Mouse (Mus musculus): ENCODE measurements around the gene Ube2m.
A peak's percentile ranks its signal among the peaks of the same experiment; 100 is the strongest.

Ube2m gene

GRCm38 (mm10) chr7:13034148-13034977 lies 3.7 kb downstream of the Ube2m start, which contains the start of gene Chmp2a:
Chmp2a (minus strand) TSS chr7:13034807.
- DNase-seq (ENCODE audit: low read depth, low spot score): no peak

- no peak for DNase-seq (ENCODE audit: low read depth, low spot score)
Measured at GRCm38 (mm10) chr7:13033451-13034147, 4.5 kb downstream of the Ube2m start.

DNA sequence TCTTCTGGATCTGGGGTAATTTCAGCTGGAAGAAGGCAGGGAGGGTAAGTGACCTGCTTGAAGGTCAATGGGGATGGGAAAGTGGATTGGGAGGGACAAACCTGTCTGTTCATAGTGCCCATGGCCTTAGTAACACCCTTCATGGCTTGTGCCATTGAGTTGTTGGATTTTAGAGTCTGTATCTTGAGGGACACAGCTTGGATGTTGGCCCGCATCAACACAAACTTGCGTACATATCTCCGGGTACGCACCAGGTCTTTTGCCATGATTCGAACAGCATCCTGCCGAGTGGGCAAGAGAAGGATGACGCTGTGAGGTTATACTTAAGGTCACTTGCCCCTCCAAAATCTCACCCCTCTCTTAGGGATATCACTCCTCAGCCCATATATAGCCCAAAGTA lies 5.5 kb downstream of the Ube2m start:
- DNase-seq (ENCODE audit: low read depth, low spot score): no peak

GRCm38 (mm10) chr7:13031983-13032382 lies 6.1 kb downstream of the Ube2m start:
- no peak for DNase-seq (ENCODE audit: low read depth, low spot score)

GRCm38 (mm10) chr7:13031069-13031468 lies 7.0 kb downstream of the Ube2m start:
- DNase-seq (ENCODE audit: low read depth, low spot score): no peak

GRCm38 (mm10) chr7:13028986-13029385 lies 9.1 kb downstream of the Ube2m start:
- no peak for DNase-seq (ENCODE audit: low read depth, low spot score)

DNA sequence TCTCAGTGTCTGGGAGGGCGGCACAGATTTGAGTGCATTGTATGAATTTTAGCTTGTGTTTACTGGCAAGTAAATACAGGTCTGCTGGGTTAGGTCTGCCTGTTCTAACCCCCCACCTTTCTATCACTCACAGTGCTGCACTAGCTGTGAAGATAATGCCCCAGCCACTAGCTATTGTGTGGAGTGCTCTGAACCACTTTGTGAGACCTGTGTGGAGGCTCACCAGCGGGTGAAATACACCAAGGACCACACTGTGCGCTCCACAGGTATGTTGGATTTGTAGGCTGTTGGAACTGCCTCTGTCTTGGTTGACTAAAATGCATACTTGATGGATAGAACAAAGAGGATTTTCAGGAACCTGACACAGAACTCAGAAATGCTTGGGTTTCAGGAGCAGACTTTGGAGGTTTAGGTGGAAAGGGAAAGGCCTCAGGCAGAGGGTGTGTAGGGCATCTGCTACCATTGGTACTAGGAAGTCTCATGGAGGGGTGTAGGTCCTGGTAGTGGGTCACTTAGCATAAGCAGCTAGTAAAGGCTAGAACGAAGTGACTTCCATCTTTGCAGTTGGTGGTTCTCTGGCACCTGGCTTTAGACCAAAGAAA lies 12.5 kb downstream of the Ube2m start:
- no peak for DNase-seq (ENCODE audit: low read depth, low spot score)

GRCm38 (mm10) chr7:13024805-13025204 lies 13.3 kb downstream of the Ube2m start:
- DNase-seq (ENCODE audit: low read depth, low spot score): no peak

DNA sequence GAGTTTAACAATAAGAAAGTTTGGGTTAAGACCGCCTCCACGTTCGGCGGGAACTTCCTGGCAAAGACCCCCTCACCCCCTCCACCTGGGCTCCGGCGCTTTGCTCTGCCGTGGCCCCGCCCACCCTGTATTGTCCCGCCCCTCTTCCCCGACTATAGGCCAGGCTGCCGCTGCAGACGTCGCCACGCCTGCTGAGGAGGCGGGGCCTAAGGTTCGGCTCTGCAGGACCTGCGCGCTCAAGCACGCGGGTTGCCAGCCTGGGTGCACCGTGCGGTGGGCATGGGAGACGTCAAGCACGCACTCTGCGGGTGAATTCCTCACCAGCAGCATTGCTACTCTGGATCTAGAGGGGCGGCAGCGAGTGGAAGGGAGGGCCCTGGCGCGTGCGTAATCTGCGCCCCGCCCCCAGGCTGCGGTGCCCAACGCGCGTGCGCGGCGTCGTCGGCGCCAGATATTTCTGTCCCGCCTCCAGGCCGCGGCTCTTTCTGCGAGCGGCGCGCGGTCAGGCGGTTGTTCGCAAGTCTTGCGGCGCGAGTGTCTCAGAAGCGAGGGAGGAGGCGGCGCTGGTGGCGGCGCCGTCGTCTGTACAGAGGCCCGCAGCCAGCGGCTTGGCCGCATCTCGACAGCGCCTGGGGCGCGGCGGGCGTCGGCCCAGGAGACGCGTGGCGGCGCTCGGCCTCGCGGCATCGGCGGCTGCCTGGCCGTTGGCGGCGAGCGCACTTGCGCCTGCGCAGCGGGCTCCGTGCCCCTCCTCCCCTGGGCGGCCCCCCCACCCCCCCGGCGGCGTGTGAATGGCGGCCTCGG lies 13.9 kb downstream of the Ube2m start:
- DNase-seq (ENCODE audit: low read depth, low spot score): peak; percentile 91

GRCm38 (mm10) chr7:13022773-13023535 lies 15.1 kb downstream of the Ube2m start:
- DNase-seq (ENCODE audit: low read depth, low spot score): no peak

GRCm38 (mm10) chr7:13015217-13015616 lies 22.9 kb downstream of the Ube2m start:
- DNase-seq (ENCODE audit: low read depth, low spot score): no peak

- DNase-seq (ENCODE audit: low read depth, low spot score): peak; percentile 93
Measured at GRCm38 (mm10) chr7:13014275-13014839, 23.7 kb downstream of the Ube2m start.

DNA sequence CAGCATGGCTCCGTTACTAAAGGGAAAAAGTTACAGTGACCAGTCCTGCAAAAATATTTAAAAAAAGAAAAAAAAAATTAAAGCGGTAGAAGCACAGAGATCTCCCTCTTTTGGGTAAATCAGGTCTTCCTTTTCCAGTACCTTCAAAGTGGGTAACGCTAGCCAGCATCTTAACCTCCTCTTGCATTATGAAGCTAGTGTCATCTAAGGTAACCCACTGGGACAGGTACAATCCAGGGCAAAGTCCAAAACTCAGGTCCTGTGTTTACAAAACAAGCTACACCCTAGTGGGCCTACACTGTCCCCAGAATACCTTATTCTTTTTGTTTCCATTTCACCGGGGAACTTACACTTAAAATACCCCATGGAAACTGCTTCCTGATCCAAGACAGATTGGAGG lies 24.4 kb downstream of the Ube2m start:
- DNase-seq (ENCODE audit: low read depth, low spot score): no peak

DNA sequence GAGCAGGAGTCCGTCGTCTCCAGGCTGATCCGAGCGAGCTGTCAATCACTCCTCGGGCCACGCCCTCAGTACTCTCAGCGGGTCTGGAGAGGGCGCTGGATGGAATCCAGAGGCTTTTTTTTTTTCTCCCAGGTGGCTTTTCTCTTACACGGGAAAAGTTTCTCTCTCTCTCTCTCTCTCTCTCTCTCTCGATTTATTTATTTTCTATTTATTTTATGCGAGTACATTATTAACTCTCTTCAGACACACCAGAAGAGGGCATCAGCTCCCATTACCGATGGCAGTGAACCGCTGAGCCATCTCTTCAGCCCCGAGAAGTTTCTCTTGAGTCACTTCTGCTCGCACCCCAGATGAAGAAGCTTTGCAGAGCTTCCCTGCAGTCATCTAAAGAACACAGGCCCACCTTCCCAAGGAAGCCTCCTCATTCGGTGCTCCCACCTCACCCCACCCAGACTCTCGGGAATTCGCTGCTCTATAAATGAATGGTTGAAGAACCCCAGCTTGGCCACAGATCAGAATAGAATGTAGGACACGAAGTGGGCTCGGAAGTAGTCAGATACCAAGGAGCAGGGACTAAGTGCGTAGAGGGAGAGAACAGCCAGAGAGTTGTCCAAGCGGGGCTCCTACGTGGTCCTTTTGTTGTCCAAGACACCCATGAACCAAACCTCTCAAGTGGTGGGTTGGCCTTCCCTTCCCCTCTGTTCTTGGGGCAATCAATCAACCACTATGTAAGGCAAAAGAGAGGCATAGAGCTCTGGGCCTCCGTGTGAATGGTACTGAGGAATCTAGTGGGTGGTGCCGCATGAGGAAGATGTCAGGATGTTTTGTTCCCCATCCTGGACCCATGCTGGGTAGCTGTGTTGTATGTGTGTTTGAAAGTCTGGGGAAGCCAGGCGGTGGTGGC lies 27.8 kb downstream of the Ube2m start, which contains the start of gene Zbtb45:
Zbtb45 (minus strand) TSS at position 30 of the 904 bp plus-strand sequence.
- DNase-seq (ENCODE audit: low read depth, low spot score): no peak

GRCm38 (mm10) chr7:13009143-13010004 lies 28.7 kb downstream of the Ube2m start:
- DNase-seq (ENCODE audit: low read depth, low spot score): peak; percentile 94

GRCm38 (mm10) chr7:13007341-13008092 lies 30.6 kb downstream of the Ube2m start:
- no peak for DNase-seq (ENCODE audit: low read depth, low spot score)

DNA sequence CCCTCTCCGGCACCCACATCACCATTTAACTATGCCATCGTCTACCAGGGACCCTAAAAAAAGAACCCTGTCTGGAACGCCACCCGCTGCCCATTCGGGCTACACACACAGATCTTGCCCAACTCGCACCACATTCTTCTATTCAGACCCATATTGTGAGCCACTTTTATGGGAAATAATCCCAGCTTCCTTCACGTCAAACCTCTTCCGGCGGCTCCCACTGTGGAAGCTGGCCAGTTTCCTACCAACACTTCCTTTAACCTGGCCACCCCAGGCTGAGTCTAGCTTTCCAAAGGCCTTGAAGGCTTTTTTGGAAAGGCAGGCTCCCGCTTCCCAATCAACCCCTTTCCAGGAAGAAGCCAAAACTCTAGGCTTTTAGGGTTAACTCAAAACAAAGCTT lies 31.5 kb downstream of the Ube2m start:
- no peak for DNase-seq (ENCODE audit: low read depth, low spot score)

DNA sequence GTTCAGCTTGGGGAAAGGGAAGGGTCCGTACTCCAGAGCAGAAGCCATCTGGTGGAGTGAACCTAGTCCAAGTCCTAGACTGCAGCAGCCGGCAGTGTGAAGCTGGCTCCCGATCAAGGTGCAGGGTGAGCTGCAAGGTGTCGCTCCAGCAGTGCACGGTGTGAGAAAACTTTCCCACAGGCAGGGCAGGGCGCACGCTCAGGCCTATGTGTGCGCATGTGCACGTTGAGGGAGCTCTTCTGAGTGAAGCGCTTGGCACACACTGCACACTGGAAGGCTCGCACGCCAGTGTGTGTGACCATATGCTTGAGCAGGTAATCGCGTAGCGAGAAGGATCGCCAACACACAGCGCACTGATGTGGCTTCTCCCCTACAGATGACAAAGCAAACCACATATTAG lies 32.1 kb downstream of the Ube2m start:
- DNase-seq (ENCODE audit: low read depth, low spot score): no peak

Measured in WW6 (cell line).